Mouse (Mus musculus) kidney, postnatal 0 days (tissue): ENCODE data around the gene Tldc1. TPM values are rescaled to one million over a fixed set of nuclear protein-coding genes. Genes with fewer than 3 reads are reported as not detected.

Experiments used
- ATAC-seq: fragments of 200-750 bp; cut with Nextera tagmentation; replicated peaks from 2 replicates; pipeline ENCODE4 v1.8.0; 2017; ENCODE audit warnings: low read depth, moderate number of reproducible peaks, moderate TSS enrichment, moderate library complexity; ENCODE audit not compliant: low FRiP score
- DNase-seq: peaks from one replicate; pipeline ENCODE4 v3.0.0-alpha.2; 2016; ENCODE audit warnings: low spot score
- H3K27ac ChIP-seq: fragments of 300-500 bp; sonication (generic); 2 replicates; pipeline ENCODE4 v1.5.1; 2014; ENCODE audit warnings: mild to moderate bottlenecking
- H3K27me3 ChIP-seq: fragments of 300-500 bp; sonication (generic); 2 replicates; pipeline ENCODE4 v1.6.1; 2014; ENCODE audit warnings: low read length, mixed read lengths; ENCODE audit not compliant: insufficient read depth
- H3K36me3 ChIP-seq: fragments of 300-500 bp; sonication (generic); 2 replicates; pipeline ENCODE4 v1.6.1; 2014; ENCODE audit warnings: low read length, mixed read lengths; ENCODE audit not compliant: insufficient read depth
- H3K4me1 ChIP-seq: fragments of 300-500 bp; sonication (generic); replicated peaks from 2 replicates; pipeline ENCODE4 v1.6.1; 2014; ENCODE audit warnings: antibody characterized with exemption, low read length, mixed read lengths; ENCODE audit not compliant: insufficient read depth
- H3K4me2 ChIP-seq: fragments of 300-500 bp; sonication (generic); 2 replicates; pipeline ENCODE4 v1.6.1; 2014; ENCODE audit warnings: mild to moderate bottlenecking, low read length, moderate library complexity, mixed read lengths
- H3K4me3 ChIP-seq: fragments of 300-500 bp; sonication (generic); replicated peaks from 2 replicates; pipeline ENCODE4 v1.5.1; 2014; ENCODE audit warnings: low read depth, low read length
- H3K9ac ChIP-seq: fragments of 300-500 bp; sonication (generic); 2 replicates; pipeline ENCODE4 v1.6.1; 2014; ENCODE audit warnings: low read depth, low read length
- H3K9me3 ChIP-seq: fragments of 300-500 bp; sonication (generic); replicated peaks from 2 replicates; pipeline ENCODE4 v1.6.1; 2016; ENCODE audit warnings: low read length, inconsistent platforms, mixed read lengths
- CTCF ChIP-seq: IDR thresholded peaks from 2 replicates; pipeline ENCODE4 v1.5.1; 2016; ENCODE audit warnings: antibody characterized with exemption, low read depth, mild to moderate bottlenecking, moderate library complexity
- WGBS: fragments of 180-500 bp; shearing (Covaris S2); extraction: QIAGEN DNeasy Blood & Tissue Kit; methylation state at CpG from one replicate; pipeline ENCODE4 v1.1.7; 2014; 5-methylcytosine and 5-hydroxymethylcytosine counted together
- polyA plus RNA-seq: library from polyadenylated mRNA; unstranded; fragments of >200 nt; fragmentation: Nextera tagmentation; extraction: Ambion mirVana; gene quantifications from 2 replicates; pipeline ENCODE4 v1.2.1, GENCODE M21; 2015

The Tldc1 gene
- polyA plus RNA-seq, 1 experiment from 2014 or later: 11.9 TPM

- H3K4me3 ChIP-seq: no peak overlapping the region
- ATAC-seq: no peak
- no peaks in the 10 kb centered on the region for H3K4me1 ChIP-seq
- H3K36me3 ChIP-seq: peaks cover 14% of the 10 kb centered on the region; the same call in 1 of the 2 replicates
- WGBS: 83% methylated on average over 22 of the region's 22 CpGs
- no peak for DNase-seq
- no peak overlapping the region for H3K4me2 ChIP-seq
- no peaks in the 10 kb centered on the region for H3K9me3 ChIP-seq
- H3K9ac ChIP-seq: no peak overlapping the region
- TF ChIP-seq CTCF: no peak
- no peaks in the 10 kb centered on the region for H3K27me3 ChIP-seq
- H3K27ac ChIP-seq: no peak overlapping the region
Observed at GRCm38 (mm10) chr8:119765761-119766444, 12.3 kb downstream of the Tldc1 start.

GRCm38 (mm10) chr8:119765311-119765710 is 12.9 kb downstream of the Tldc1 start:
- Histone ChIP-seq H3K27ac (no peak overlapping the region), H3K9ac (no peak overlapping the region), H3K27me3 (no peaks in the 10 kb centered on the region), H3K9me3 (no peaks in the 10 kb centered on the region), H3K4me2 (no peak overlapping the region), H3K36me3 (peaks cover 14% of the 10 kb centered on the region; the same call in 1 of the 2 replicates), H3K4me3 (no peak overlapping the region), H3K4me1 (no peaks in the 10 kb centered on the region)
- ATAC-seq: no peak
- TF ChIP-seq CTCF: no peak
- DNase-seq: no peak
- 89% methylated on average over 10 of the region's 10 CpGs for WGBS

DNA sequence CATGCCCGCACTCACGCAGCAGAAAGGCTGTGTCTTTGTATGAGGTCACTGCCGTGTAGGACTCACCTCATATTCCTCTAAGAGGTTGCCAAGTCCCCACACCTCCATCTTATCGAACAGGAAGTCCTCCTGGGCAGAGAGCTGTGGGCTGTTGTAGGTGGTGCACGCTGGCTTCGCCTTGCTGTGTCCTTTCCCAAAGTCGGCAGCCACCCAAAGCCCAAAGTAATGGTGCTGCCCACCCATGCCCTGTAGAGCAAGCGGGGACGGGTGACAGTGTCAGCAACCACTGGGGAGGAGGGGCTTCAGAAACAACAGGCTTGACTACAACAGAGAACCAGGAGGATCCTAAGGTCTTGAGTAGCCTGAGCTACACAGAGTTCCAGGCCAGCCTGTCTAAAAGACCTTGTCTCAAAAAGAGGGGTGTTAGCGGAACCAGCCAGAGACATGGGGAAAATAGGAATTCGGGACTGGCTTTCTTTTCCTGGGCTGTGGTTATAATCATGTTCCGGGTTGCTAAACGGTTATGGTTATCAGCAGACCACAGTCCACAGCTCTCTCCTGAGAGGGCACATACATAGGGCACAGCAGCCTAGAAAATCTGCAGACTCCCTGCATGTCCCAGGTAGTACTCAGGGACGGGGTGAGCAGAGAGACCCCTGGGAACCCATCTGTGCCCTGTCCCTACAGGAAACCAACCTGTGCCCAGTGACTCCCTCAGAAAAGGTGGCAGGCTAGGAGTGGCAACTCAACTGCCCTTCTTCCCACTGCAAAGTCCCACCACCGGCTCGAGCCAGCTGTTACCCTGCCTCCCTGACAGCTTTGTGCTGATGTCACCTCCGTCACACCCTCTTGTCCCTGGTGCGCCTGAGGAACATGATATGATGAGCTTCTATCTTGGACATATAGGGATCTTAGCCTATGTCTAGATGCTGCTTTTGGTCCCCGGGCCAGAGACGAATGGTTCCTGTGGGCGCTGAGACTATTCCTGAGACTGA is 15.7 kb downstream of the Tldc1 start:
- peaks cover 9% of the 10 kb centered on the region; the same call in 1 of the 2 replicates for H3K36me3 ChIP-seq
- no peak for TF ChIP-seq CTCF
- H3K9ac ChIP-seq: no peak overlapping the region
- no peaks in the 10 kb centered on the region for H3K9me3 ChIP-seq
- ATAC-seq: no peak
- no peak for DNase-seq
- H3K4me2 ChIP-seq: no peak overlapping the region
- no peaks in the 10 kb centered on the region for H3K4me1 ChIP-seq
- no peak overlapping the region for H3K27ac ChIP-seq
- no peaks in the 10 kb centered on the region for H3K27me3 ChIP-seq
- H3K4me3 ChIP-seq: no peak overlapping the region
- WGBS: 85% methylated on average over 21 of the region's 21 CpGs

GRCm38 (mm10) chr8:119761692-119762091 is 16.5 kb downstream of the Tldc1 start:
- Histone ChIP-seq H3K4me1 (no peaks in the 10 kb centered on the region), H3K9ac (no peak overlapping the region), H3K36me3 (peaks cover 9% of the 10 kb centered on the region; the same call in 1 of the 2 replicates), H3K4me2 (no peak overlapping the region), H3K27ac (no peak overlapping the region), H3K27me3 (no peaks in the 10 kb centered on the region), H3K4me3 (no peak overlapping the region), H3K9me3 (no peaks in the 10 kb centered on the region)
- WGBS: 94% methylated on average over 11 of the region's 11 CpGs
- no peak for ATAC-seq
- no peak for TF ChIP-seq CTCF
- no peak for DNase-seq

DNA sequence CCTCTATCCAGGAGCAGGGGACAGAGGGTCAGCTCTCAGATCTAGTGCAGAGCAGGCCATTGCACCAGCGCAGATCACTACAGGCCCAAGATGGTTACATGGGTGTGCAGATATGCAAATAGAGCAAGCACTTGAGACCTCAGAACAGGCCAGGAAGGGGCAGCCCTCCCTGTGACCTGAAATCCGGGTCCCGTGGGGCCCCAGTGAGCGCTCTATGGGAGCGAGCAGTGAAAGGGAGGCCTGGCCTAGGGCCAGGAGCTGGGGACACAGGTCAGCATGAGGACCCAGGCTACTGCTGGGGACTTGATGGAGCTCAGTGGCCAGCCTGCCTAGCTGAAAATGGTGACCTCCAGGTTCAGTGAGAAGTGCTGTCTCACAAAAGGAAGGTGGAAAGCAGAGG is 21.7 kb downstream of the Tldc1 start:
- no peak for ATAC-seq
- Histone ChIP-seq H3K9me3 (no peaks in the 10 kb centered on the region), H3K4me3 (no peak overlapping the region), H3K4me1 (peaks cover 8% of the 10 kb centered on the region), H3K4me2 (no peak overlapping the region), H3K36me3 (peaks cover 1% of the 10 kb centered on the region; the same call in 1 of the 2 replicates), H3K27me3 (no peaks in the 10 kb centered on the region), H3K9ac (no peak overlapping the region), H3K27ac (no peak overlapping the region)
- 47% methylated on average over 5 of the region's 5 CpGs for WGBS
- DNase-seq: no peak
- TF ChIP-seq CTCF: no peak

- WGBS: 74% methylated on average over 2 of the region's 2 CpGs
- Histone ChIP-seq H3K9ac (no peak overlapping the region), H3K27ac (no peak overlapping the region), H3K9me3 (no peaks in the 10 kb centered on the region), H3K4me2 (peak overlapping the region; percentile 53; the same call in 1 of the 2 replicates), H3K36me3 (no peaks in the 10 kb centered on the region; the same call in 1 of the 2 replicates), H3K27me3 (no peaks in the 10 kb centered on the region), H3K4me3 (peak overlapping the region; percentile 29; the same call in 1 of the 2 replicates), H3K4me1 (peaks cover 8% of the 10 kb centered on the region)
- ATAC-seq: no peak
- DNase-seq: no peak
- no peak for TF ChIP-seq CTCF
Observed at GRCm38 (mm10) chr8:119756147-119756461, 22.1 kb downstream of the Tldc1 start.
